Mouse (Mus musculus) T-helper 2 cell (primary cell): ENCODE measurements around the gene Zfp385b.

Experiments used
- in situ Hi-C: fragments of 300-600 bp; cut with MboI, MseI; formaldehyde crosslinking; loops from one replicate; pipeline ENCODE4 v1.15.1; 2025; ENCODE audit warnings: high pct_unique_total_duplicates

Gene Zfp385b

DNA sequence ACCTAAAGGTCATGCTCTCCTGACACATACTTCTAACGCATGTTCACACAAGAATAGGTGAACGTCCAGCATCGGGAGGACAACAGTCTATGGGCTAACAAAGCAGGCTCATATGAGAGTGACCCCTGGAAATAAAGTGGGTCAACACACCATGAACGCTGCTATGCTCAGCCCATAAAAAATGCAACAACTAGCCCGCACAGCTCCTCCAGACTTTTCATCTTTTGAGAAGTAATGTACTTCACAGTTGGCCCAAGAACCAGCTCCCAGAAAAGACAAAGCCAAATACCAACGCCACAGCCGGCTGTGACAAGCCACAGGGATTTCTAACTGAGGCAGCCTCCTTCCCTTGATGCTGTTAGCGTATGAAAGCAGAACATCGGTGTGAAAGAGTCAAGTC, 112.3 kb downstream of the Zfp385b start:
- in situ Hi-C loops, result no loop called here

DNA sequence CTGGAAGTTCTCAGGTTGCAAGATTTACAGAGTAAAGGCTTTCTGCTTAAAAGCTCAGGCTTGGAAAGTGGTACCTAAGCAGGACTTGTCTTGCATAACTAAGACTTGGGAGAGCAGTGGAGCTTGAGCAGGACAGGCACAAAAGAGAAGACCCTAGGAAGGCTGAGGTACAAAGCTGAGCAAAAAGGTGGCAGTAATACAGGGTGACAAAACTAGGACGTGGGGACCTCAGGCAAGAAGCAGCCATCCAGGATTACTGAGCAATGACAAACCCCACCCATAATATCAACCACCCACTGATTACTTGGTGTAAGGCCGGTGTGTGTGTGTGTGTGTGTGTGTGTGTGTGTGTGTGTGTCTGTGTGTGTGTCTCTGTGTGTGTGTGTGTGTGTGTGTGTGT, 114.0 kb downstream of the Zfp385b start:
- in situ Hi-C loops, result no loop called here

DNA sequence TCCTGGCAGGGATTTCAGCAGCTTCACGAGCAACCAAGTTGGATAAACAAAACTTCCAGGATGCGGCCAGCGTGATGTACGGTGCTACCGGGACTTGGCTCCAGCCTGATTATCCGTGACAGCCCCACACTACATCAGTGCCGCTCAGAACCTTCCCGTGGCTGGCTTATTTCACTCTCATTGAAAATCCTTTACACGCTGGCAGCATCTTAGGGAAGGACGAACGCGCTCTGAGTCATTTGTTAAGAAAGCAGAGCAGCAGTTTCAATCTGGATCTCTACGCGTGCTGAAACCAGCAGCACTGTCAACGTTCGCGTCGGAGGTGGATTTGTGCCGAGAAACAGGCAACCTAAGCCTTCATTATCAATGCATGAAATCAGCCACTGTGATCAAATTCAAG, 116.4 kb downstream of the Zfp385b start:
- in situ Hi-C loops, result no loop called here

DNA sequence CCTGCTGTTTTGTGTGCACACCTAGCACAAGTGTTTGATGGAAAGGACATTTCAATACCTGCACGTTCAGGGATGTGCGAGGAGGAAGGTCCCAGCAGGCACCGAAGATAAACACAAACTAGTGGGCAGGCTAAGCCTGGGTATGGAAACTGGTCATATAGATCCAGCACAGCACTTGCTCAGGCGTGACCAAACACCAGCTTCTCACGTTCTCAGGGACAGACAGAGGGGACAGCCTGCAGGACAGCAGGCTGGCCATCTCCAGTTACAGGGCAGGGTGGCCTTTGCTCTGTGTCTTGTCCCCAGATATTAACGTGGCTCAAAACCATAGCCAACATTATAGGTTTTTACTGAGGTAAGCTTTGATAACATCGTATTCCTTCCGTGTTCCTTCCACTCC, 128.3 kb downstream of the Zfp385b start:
- in situ Hi-C loops, result no loop called here

- in situ Hi-C loops, result no loop called here
Observed at GRCm38 (mm10) chr2:77690316-77690715, 129.1 kb downstream of the Zfp385b start.

DNA sequence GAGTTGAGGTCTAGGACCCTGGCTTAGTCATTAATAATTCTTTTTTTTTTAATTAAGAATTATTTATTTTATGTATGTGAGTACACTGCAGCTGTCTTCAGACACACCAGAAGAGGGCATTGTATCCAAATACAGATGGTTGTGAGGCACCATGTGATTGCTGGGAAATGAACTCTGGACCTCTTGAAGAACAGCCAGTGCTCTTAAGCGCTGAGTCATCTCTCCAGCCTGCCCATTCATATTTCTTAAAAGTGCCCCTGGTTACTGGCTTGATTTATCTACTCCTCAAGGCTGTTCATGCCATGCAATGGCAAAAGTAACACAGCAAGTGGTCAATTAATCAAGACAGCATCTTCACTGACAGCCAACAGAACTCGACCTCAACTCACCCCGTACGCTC, 130.8 kb downstream of the Zfp385b start:
- in situ Hi-C loops, result no loop called here

DNA sequence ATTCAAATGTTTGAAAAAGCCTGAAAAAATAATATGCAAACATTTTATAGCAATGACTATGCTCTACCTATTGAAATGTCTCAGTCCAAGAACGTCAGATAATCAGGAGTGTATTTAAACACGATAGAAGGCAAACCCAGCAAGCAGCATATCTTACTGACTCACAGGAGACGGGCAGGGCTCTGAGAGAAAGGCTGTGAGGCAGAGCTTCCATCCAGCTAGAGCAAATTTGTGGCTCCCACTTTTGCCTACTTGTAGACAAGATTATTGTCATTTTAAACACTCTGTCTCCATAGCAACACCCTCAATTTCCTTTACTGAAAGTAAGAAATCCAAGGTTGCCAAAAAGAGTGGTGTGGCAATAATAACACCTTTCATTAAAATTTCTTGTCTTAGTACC, 135.4 kb downstream of the Zfp385b start:
- in situ Hi-C loops, result no loop called here

GRCm38 (mm10) chr2:77682205-77682604, 137.2 kb downstream of the Zfp385b start:
- in situ Hi-C loops, result no loop called here

- in situ Hi-C loops, result no loop called here
Observed at GRCm38 (mm10) chr2:77681741-77682140, 137.7 kb downstream of the Zfp385b start.

- in situ Hi-C loops, result no loop called here
Observed at GRCm38 (mm10) chr2:77673770-77674169, 145.7 kb downstream of the Zfp385b start.

GRCm38 (mm10) chr2:77672215-77672905, 147.1 kb downstream of the Zfp385b start:
- in situ Hi-C loops, result no loop called here

DNA sequence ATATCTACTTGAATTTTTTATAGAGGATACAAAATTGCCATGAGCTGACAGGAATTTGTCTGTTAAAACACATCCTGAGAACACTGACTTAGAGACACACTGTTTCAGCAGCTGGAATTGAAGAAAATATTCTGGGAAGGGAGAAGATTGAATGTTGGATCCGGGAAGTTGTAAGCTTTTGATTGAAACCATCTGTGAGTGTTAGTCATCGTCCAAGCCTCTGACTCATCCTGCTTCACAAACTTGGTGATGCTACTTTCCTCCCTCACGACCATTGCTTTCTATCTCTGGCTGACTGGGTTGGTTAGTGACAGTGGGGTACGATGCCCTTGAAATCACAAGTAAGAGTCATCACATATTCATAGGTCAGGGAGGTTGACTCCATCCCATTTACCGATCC, 157.3 kb downstream of the Zfp385b start:
- in situ Hi-C loops, result no loop called here

- in situ Hi-C loops, result no loop called here
Observed at GRCm38 (mm10) chr2:77653686-77654085, 165.8 kb downstream of the Zfp385b start.

DNA sequence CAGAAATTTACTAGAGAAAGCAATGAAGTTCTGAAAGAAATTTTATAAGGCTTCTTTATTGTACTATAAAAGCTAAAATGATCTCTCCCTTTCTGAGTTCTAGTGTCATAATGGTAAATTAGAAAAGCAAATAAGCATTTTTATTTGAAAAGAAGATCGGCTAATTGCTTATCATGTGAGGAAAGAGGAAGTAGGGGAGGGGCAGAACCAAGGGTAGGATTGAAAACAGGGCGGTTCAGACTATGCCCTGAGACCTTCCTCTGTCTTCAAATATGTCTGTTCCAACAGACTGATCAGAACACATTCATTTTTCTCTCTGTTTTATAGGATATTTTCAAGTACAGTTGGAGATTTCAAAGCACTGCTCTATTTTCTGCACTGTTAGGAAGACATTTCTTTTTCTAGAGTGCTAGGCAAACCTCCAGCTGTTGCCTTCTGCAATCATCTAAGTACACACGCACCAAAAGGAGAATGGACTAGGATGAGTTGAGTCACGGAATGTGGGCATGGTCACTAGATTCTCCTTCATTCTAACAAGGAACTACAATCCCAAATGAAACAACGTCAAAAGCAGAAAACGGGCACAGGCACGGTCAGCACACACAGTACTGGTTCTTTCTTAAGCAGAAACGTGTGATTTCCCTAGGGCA, 177.8 kb downstream of the Zfp385b start:
- in situ Hi-C loops, result no loop called here

DNA sequence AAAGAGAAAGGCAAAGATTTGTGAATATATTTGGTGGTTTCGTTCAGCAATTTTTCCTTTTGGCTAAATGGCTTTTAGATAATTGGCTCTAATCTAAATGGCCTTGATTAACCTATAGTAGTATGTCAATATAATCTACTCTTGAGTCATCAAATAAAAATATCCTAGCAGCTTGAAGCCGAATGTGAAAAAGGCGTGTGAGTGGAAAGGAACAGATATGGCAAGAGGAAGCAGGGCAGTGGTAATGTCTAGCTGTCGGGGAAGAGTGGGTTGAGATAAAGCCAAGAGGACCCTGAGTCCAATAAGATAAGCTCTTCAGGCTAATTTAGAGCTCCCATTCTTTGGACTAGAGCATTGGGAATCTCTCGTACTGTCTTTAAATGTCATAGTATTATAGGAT, 179.4 kb downstream of the Zfp385b start:
- in situ Hi-C loops, result no loop called here

GRCm38 (mm10) chr2:77631606-77632005, 187.8 kb downstream of the Zfp385b start:
- in situ Hi-C loops, result no loop called here

- in situ Hi-C loops, result no loop called here
Observed at GRCm38 (mm10) chr2:77627622-77628231, 191.7 kb downstream of the Zfp385b start.

DNA sequence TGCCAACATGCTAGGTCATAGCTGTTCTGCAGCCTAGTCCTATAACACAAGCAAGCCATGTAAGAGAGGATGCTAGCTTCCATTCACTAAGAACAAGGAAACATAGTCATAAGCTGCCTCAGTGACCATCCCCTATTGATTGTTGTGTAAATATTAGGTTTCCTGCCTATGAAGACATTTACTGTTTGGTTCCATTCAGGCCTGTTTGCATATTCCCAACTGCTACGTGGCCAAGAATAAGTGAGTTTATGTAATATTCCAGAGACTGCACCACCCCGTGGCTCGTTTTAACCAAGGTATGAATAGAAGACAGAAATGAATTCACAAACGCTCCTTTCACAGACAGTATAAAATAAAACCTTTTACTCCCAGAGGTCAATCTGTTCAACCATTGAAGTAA, 200.8 kb downstream of the Zfp385b start:
- in situ Hi-C loops, result no loop called here

DNA sequence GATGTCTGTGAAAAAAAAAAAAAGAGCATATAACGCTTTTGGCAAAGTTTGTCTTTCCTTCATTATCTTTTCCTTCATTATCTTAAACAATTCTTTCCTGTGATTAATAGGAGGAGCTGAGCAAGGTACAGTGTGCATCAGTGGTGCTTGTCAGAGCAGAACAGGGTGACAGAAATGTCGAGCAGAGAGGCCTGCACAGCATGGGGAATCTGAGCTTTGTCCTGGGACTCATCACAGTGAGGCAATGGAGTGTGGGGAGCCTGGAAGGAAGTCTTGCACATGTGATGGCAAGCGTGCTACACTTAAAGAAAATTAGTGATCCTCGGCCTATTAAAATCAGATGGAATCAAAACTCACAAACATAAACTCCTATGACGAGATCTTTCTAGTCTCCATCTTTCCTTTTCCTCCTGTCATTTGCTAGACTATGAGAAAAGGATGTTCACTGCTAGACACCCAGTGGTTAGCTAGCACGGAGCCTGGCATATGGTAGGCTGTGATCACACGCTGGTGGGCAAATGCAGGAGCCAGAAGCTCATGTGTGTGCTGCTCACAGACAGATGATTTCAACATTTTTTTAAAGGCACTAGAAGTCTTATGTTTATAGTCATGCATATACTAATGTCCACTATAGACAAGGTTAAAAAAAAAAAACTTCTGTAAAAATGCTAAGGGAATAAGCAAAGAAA, 209.0 kb downstream of the Zfp385b start:
- in situ Hi-C loops, result no loop called here

DNA sequence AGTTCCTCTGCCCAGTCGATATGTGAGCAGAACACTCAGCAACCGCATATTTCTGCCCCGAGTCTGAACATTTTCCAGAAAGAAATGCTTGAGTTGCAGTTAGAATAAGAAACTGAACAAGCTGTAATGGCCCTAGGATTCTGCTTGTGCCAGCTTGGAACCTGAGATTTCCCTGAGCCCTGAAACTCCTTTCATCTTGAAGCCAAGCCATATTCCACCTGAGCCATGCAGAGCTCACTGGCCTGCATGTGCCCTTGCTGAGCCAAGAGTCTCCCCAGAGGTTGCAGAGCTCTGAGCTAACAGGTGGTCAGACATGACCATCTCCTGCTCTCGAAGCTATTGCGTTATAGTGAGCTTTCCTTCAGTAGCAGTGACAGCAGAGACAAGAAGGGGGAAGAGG, 210.0 kb downstream of the Zfp385b start:
- in situ Hi-C loops, result no loop called here

- in situ Hi-C loops, result no loop called here
Observed at GRCm38 (mm10) chr2:77608666-77609065, 210.8 kb downstream of the Zfp385b start.

GRCm38 (mm10) chr2:77593461-77593860, 226.0 kb downstream of the Zfp385b start:
- in situ Hi-C loops, result loop anchor here (10.0 kb wide), 1 partner anchor 1231 kb away; no protein-coding TSS in a partner anchor
